ENCODE assay signal across 15 mouse cellular contexts in the genomic region with DNA sequence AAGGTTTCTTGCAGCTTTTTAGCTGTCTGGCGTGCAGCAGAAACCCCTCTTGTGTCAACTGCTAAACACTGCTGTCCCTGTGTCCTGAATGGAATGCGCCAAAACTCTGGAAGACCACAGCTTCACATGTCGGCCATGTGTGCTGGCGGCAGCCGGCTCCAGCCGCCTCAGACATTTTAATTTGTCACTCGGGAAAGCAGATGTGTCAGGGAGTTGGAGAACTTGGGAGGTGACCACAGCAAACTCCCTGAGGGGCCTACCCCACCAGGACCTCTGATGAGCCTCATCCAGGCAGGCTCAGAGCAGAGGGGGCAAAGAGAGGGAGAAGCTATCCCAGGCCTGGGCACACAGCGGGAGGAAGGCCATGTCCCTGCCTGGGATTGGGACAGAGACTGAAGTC.
DNase-seq lines count a peak whose midpoint lies in the region; ATAC-seq lines count a peak whose summit lies in the region.
"Had no signal": no experiment of that assay in that cellular context is flagged by ENCODE, and none has a peak within 500 bp of the region (broad histone marks: within the 10 kb centered on the region; RNA-seq: fewer than 3 reads in every experiment).

No protein-coding gene starts in this region.

- no peak overlapping the region for H3K9ac ChIP-seq in heart, embryonic 11.5 days (ENCODE audit: low read depth, low read length)
- H3K9ac ChIP-seq in embryonic facial prominence, embryonic 15.5 days = no peak overlapping the region
- H3K9ac ChIP-seq: liver, postnatal 0 days; neural tube, embryonic 12.5 days; stomach, embryonic 15.5 days had no signal

- H3K4me1 ChIP-seq in heart, embryonic 11.5 days (ENCODE audit: control insufficient read depth, insufficient read depth, low read length) = peaks cover 10% of the 10 kb centered on the region; the same call in 1 of the 2 replicates
- peaks cover 20% of the 10 kb centered on the region for H3K4me1 ChIP-seq in embryonic facial prominence, embryonic 15.5 days
- H3K4me1 ChIP-seq: stomach, embryonic 15.5 days had no signal

- H3K9me3 ChIP-seq in heart, embryonic 11.5 days (replicated peaks; ENCODE audit: control insufficient read depth, low read length) = no peaks in the 10 kb centered on the region
- H3K9me3 ChIP-seq in embryonic facial prominence, embryonic 15.5 days (replicated peaks) = no peaks in the 10 kb centered on the region
- H3K9me3 ChIP-seq: neural tube, embryonic 12.5 days; stomach, embryonic 15.5 days had no signal

- no peak for DNase-seq in heart, adult 8-10 months (ENCODE audit: low spot score)
- DNase-seq in kidney, postnatal 4 days = peak; percentile 23 to 41
- no peak for DNase-seq in kidney, adult 11 months
- peak; percentile 18 for DNase-seq in retina, embryonic 14.5 days (ENCODE audit: low spot score)
- DNase-seq in layer of hippocampus, postnatal 36 days = no peak
- no peak for DNase-seq in cerebellum, adult 9-10 months
- DNase-seq: adrenal gland, adult 2 months; kidney, adult 8-10 months; liver, postnatal 0 days had no signal

- 48% methylated on average over 8 of the region's 8 CpGs for WGBS in heart, embryonic 11.5 days (ENCODE audit: insufficient replicate concordance)
- WGBS in embryonic facial prominence, embryonic 15.5 days = 34% methylated on average over 8 of the region's 8 CpGs

- H3K36me3 ChIP-seq in heart, embryonic 11.5 days (ENCODE audit: control insufficient read depth, insufficient read depth, low read length) = no peaks in the 10 kb centered on the region
- H3K36me3 ChIP-seq in embryonic facial prominence, embryonic 15.5 days = no peaks in the 10 kb centered on the region
- H3K36me3 ChIP-seq: neural tube, embryonic 12.5 days; stomach, embryonic 15.5 days had no signal

- 0 out of 2 replicates have a peak, but pooled peaks cover 2% of the 10 kb centered on the region for H3K27me3 ChIP-seq in heart, embryonic 11.5 days (ENCODE audit: control insufficient read depth, insufficient read depth, low read length)
- H3K27me3 ChIP-seq in embryonic facial prominence, embryonic 15.5 days = no peaks in the 10 kb centered on the region
- H3K27me3 ChIP-seq: neural tube, embryonic 12.5 days; stomach, embryonic 15.5 days had no signal

- H3K27ac ChIP-seq in heart, embryonic 11.5 days (ENCODE audit: low read depth, low read length) = no peak overlapping the region
- H3K27ac ChIP-seq in embryonic facial prominence, embryonic 15.5 days (replicated peaks) = peak overlapping the region; percentile 66
- H3K27ac ChIP-seq: left cerebral cortex, adult 2 months; neural tube, embryonic 12.5 days; stomach, embryonic 15.5 days had no signal

- peak; percentile 14; the same call in 1 of the 2 replicates for ATAC-seq in heart, embryonic 11.5 days (replicated peaks; ENCODE audit: insufficient number of reproducible peaks, low FRiP score, low TSS enrichment)
- ATAC-seq in embryonic facial prominence, embryonic 15.5 days (ENCODE audit: insufficient number of reproducible peaks, low FRiP score, low TSS enrichment, low read depth) = peak; percentile 65
- ATAC-seq: forebrain, embryonic 16.5 days; liver, postnatal 0 days had no signal

- no peak overlapping the region; the same call in 1 of the 2 replicates for H3K4me2 ChIP-seq in heart, embryonic 11.5 days
- H3K4me2 ChIP-seq in embryonic facial prominence, embryonic 15.5 days (replicated peaks) = 0 out of 2 replicates have a peak overlapping the region, but pooled peaks have one; percentile 21
- H3K4me2 ChIP-seq: neural tube, embryonic 12.5 days; stomach, embryonic 15.5 days had no signal

- H3K4me3 ChIP-seq in heart, embryonic 11.5 days (ENCODE audit: low read depth, low read length) = no peak overlapping the region
- H3K4me3 ChIP-seq in embryonic facial prominence, embryonic 15.5 days (replicated peaks) = no peak overlapping the region
- H3K4me3 ChIP-seq: left cerebral cortex, adult 2 months; neural tube, embryonic 12.5 days; stomach, embryonic 15.5 days had no signal

Comparison
In these comparisons a context has a peak if more than half of its experiments do, and no peak if none do; other contexts are left out.
1. DNase-seq: peak in kidney, postnatal 4 days (2 of 2) and retina, embryonic 14.5 days (single experiment); none in heart, adult 8-10 months (single experiment), kidney, adult 11 months (single experiment), layer of hippocampus, postnatal 36 days (0 of 2) and cerebellum, adult 9-10 months (single experiment).